Mouse (Mus musculus) gastrocnemius, adult 8-10 months (tissue): ENCODE results near the gene Fam76b. TPM values are rescaled to one million over a fixed set of nuclear protein-coding genes. Genes with fewer than 3 reads are reported as not detected.

Experiments used
- DNase-seq, 2 experiments: peaks; one replicate each; pipeline ENCODE4 v3.0.0; 2022; ENCODE audit warnings: low spot score in 2 of 2
- total RNA-seq, 4 experiments: library from RNA; stranded (reverse); gene quantifications; 2 replicates each; pipeline ENCODE4 v1.2.4; 2022

Fam76b gene
- total RNA-seq, 4 experiments from 2014 or later: 3.2 to 5.8 (median 4.7) TPM

- DNase-seq: no peak
Observed at GRCm38 (mm10) chr9:13867646-13868045, 40.1 kb downstream of the Fam76b start.

GRCm38 (mm10) chr9:13871631-13872030 is 44.1 kb downstream of the Fam76b start:
- DNase-seq: no peak

- no peak for DNase-seq
Observed at GRCm38 (mm10) chr9:13874359-13874758, 46.8 kb downstream of the Fam76b start.

- no peak for DNase-seq
Observed at GRCm38 (mm10) chr9:13875340-13875739, 47.8 kb downstream of the Fam76b start.

GRCm38 (mm10) chr9:13880761-13881160 is 53.2 kb downstream of the Fam76b start:
- DNase-seq: no peak

GRCm38 (mm10) chr9:13882478-13882877 is 55.0 kb downstream of the Fam76b start:
- no peak for DNase-seq

- DNase-seq: no peak
Observed at GRCm38 (mm10) chr9:13888981-13889380, 61.5 kb downstream of the Fam76b start.

- peak; percentile 34 to 52 for DNase-seq
Observed at GRCm38 (mm10) chr9:13889657-13890056, 62.1 kb downstream of the Fam76b start.

- no peak for DNase-seq
Observed at GRCm38 (mm10) chr9:13890171-13890570, 62.7 kb downstream of the Fam76b start.

GRCm38 (mm10) chr9:13891888-13892287 is 64.4 kb downstream of the Fam76b start:
- no peak for DNase-seq

GRCm38 (mm10) chr9:13893044-13893443 is 65.5 kb downstream of the Fam76b start:
- DNase-seq: no peak

GRCm38 (mm10) chr9:13894491-13894890 is 67.0 kb downstream of the Fam76b start:
- DNase-seq: no peak

GRCm38 (mm10) chr9:13894936-13895335 is 67.4 kb downstream of the Fam76b start:
- no peak for DNase-seq

- DNase-seq: no peak
Observed at GRCm38 (mm10) chr9:13896055-13896454, 68.5 kb downstream of the Fam76b start.

- DNase-seq: no peak
Observed at GRCm38 (mm10) chr9:13898510-13899305, 71.2 kb downstream of the Fam76b start.

GRCm38 (mm10) chr9:13902030-13902429 is 74.5 kb downstream of the Fam76b start:
- no peak for DNase-seq

GRCm38 (mm10) chr9:13904091-13904779 is 76.7 kb downstream of the Fam76b start:
- no peak for DNase-seq

Other genes starting within 250 kb of the Fam76b start
- gene Mtmr2, start 79.3 kb upstream of the Fam76b start, total RNA-seq: 10 to 100 TPM; 15.9 to 18.9 (median 17.6) TPM
- gene Cep57, start 609 bp upstream of the Fam76b start, total RNA-seq: 1 to 10 TPM; 4.6 to 6.3 (median 4.9) TPM